Mouse (Mus musculus) kidney, adult 2 months (tissue): ENCODE results near the gene D430041D05Rik.

Source experiments
- CTCF ChIP-seq: fragments of 200-500 bp; conservative IDR thresholded peaks from 2 replicates; pipeline ENCODE4 v1.5.1; 2011; ENCODE audit warnings: low read depth, mild to moderate bottlenecking, control low read depth, low read length, moderate library complexity, mixed read lengths; ENCODE audit not compliant: insufficient read depth, insufficient read length
- POLR2A ChIP-seq: fragments of 200-500 bp; IDR thresholded peaks from one replicate; pipeline ENCODE4 v1.6.1; 2011; ENCODE audit warnings: low read depth, low read length, control low read depth

- TF ChIP-seq CTCF = no peak
- no peak for TF ChIP-seq POLR2A
Observed at GRCm38 (mm10) chr2:104163418-104163817, 247.4 kb downstream of the D430041D05Rik start.
